Mouse (Mus musculus) liver, embryonic 16.5 days (tissue): ENCODE data around the gene Dlgap1. TPM values are rescaled to one million over a fixed set of nuclear protein-coding genes. Genes with fewer than 3 reads are reported as not detected.

Experiments
- ATAC-seq: fragments of 200-750 bp; cut with Nextera tagmentation; 2 replicates; pipeline ENCODE4 v1.8.0; 2017; ENCODE audit warnings: low read depth, mild to moderate bottlenecking, moderate number of reproducible peaks, moderate library complexity
- H3K27ac ChIP-seq: fragments of 300-500 bp; sonication (generic); 2 replicates; pipeline ENCODE4 v1.5.1; 2014; ENCODE audit warnings: mild to moderate bottlenecking, low read length
- H3K27me3 ChIP-seq: fragments of 300-500 bp; sonication (generic); 2 replicates; pipeline ENCODE4 v1.6.1; 2014; ENCODE audit warnings: low read depth, low read length, mixed read lengths; ENCODE audit not compliant: control insufficient read depth, insufficient read depth
- H3K36me3 ChIP-seq: fragments of 300-500 bp; sonication (generic); 2 replicates; pipeline ENCODE4 v1.6.1; 2014; ENCODE audit warnings: mild to moderate bottlenecking; ENCODE audit not compliant: control insufficient read depth, insufficient read depth
- H3K4me1 ChIP-seq: fragments of 300-500 bp; sonication (generic); 2 replicates; pipeline ENCODE4 v1.6.1; 2014; ENCODE audit warnings: low read depth, low read length, mixed read lengths; ENCODE audit not compliant: control insufficient read depth
- H3K4me2 ChIP-seq: fragments of 300-500 bp; sonication (generic); 2 replicates; pipeline ENCODE4 v1.6.1; 2014; ENCODE audit warnings: low read depth, low read length, mixed read lengths
- H3K4me3 ChIP-seq: fragments of 300-500 bp; sonication (generic); 2 replicates; pipeline ENCODE4 v1.5.1; 2014; ENCODE audit warnings: low read depth, mild to moderate bottlenecking, low read length
- H3K9ac ChIP-seq: fragments of 300-500 bp; sonication (generic); 2 replicates; pipeline ENCODE4 v1.6.1; 2014; ENCODE audit warnings: low read depth, low read length
- H3K9me3 ChIP-seq: fragments of 300-500 bp; sonication (generic); replicated peaks from 2 replicates; pipeline ENCODE4 v1.6.1; 2016; ENCODE audit warnings: low read length; ENCODE audit not compliant: control insufficient read depth
- WGBS: fragments of 180-500 bp; shearing (Covaris S2); extraction: QIAGEN DNeasy Blood & Tissue Kit; methylation state at CpG from one replicate; pipeline ENCODE4 v1.1.7; 2014; ENCODE audit not compliant: insufficient replicate concordance; 5-methylcytosine and 5-hydroxymethylcytosine counted together
- polyA plus RNA-seq: library from polyadenylated mRNA; unstranded; fragments of >200 nt; fragmentation: Nextera tagmentation; extraction: Ambion mirVana; gene quantifications from 2 replicates; pipeline ENCODE4 v1.2.1, GENCODE M21; 2015

Gene Dlgap1
- polyA plus RNA-seq, 1 experiment from 2014 or later, result 0.09 TPM

GRCm38 (mm10) chr17:70828569-70828968, 859.7 kb downstream of the Dlgap1 start:
- H3K9me3 ChIP-seq, result no peaks in the 10 kb centered on the region
- H3K27ac ChIP-seq, result no peak overlapping the region
- WGBS, result 38% methylated on average over 2 of the region's 2 CpGs
- no peak for ATAC-seq
- H3K4me2 ChIP-seq, result no peak overlapping the region
- no peaks in the 10 kb centered on the region for H3K4me1 ChIP-seq
- H3K9ac ChIP-seq, result no peak overlapping the region
- H3K4me3 ChIP-seq, result no peak overlapping the region
- H3K36me3 ChIP-seq, result no peaks in the 10 kb centered on the region
- no peaks in the 10 kb centered on the region for H3K27me3 ChIP-seq

GRCm38 (mm10) chr17:70829217-70829616, 860.3 kb downstream of the Dlgap1 start:
- no peak for ATAC-seq
- peaks cover under 1% of the 10 kb centered on the region; the same call in 1 of the 2 replicates for H3K27me3 ChIP-seq
- no peak overlapping the region for H3K9ac ChIP-seq

GRCm38 (mm10) chr17:70829943-70830715, 861.3 kb downstream of the Dlgap1 start:
- Histone ChIP-seq H3K4me3 (no peak overlapping the region), H3K9me3 (no peaks in the 10 kb centered on the region), H3K36me3 (no peaks in the 10 kb centered on the region), H3K4me2 (no peak overlapping the region), H3K27me3 (peaks cover 6% of the 10 kb centered on the region), H3K9ac (no peak overlapping the region), H3K27ac (no peak overlapping the region), H3K4me1 (no peaks in the 10 kb centered on the region)
- no peak for ATAC-seq
- 70% methylated on average over 23 of the region's 23 CpGs for WGBS

More at GRCm38 (mm10) chr17:70829217-70829616, 860.3 kb downstream of the Dlgap1 start:
- no peaks in the 10 kb centered on the region for H3K36me3 ChIP-seq
- no peak overlapping the region for H3K27ac ChIP-seq
- no peaks in the 10 kb centered on the region for H3K4me1 ChIP-seq
- no peaks in the 10 kb centered on the region for H3K9me3 ChIP-seq
- H3K4me2 ChIP-seq, result no peak overlapping the region
- H3K4me3 ChIP-seq, result no peak overlapping the region
- WGBS, result 63% methylated on average over 6 of the region's 6 CpGs

GRCm38 (mm10) chr17:70831591-70831990, 862.7 kb downstream of the Dlgap1 start:
- H3K4me1 ChIP-seq, result no peaks in the 10 kb centered on the region
- peaks cover 10% of the 10 kb centered on the region for H3K27me3 ChIP-seq
- no peak overlapping the region for H3K4me2 ChIP-seq
- H3K4me3 ChIP-seq, result no peak overlapping the region
- ATAC-seq, result no peak
- H3K9me3 ChIP-seq, result no peaks in the 10 kb centered on the region
- WGBS, result 51% methylated on average over 4 of the region's 4 CpGs
- H3K9ac ChIP-seq, result no peak overlapping the region
- H3K27ac ChIP-seq, result no peak overlapping the region
- H3K36me3 ChIP-seq, result no peaks in the 10 kb centered on the region

- Histone ChIP-seq H3K27ac (no peak overlapping the region), H3K4me1 (no peaks in the 10 kb centered on the region), H3K36me3 (no peaks in the 10 kb centered on the region), H3K4me3 (no peak overlapping the region), H3K9ac (no peak overlapping the region), H3K27me3 (peaks cover 10% of the 10 kb centered on the region), H3K9me3 (no peaks in the 10 kb centered on the region), H3K4me2 (no peak overlapping the region)
- ATAC-seq, result peak; percentile 41; the same call in 1 of the 2 replicates
- 24% methylated on average over 9 of the region's 9 CpGs for WGBS
These were observed 863.7 kb downstream of the Dlgap1 start for GRCm38 (mm10) chr17:70832544-70832943.

GRCm38 (mm10) chr17:70834430-70834965, 865.6 kb downstream of the Dlgap1 start:
- H3K27ac ChIP-seq, result peak overlapping the region; percentile 9; the same call in 1 of the 2 replicates
- under 1% methylated on average over 29 of the region's 29 CpGs for WGBS
- no peaks in the 10 kb centered on the region for H3K36me3 ChIP-seq
- H3K9me3 ChIP-seq, result no peaks in the 10 kb centered on the region
- no peaks in the 10 kb centered on the region for H3K4me1 ChIP-seq
- H3K27me3 ChIP-seq, result peaks cover 10% of the 10 kb centered on the region
- H3K9ac ChIP-seq, result peak overlapping the region; percentile 22; the same call in 1 of the 2 replicates
- peak overlapping the region; percentile 57 for H3K4me2 ChIP-seq
- peak overlapping the region; percentile 52 for H3K4me3 ChIP-seq
- ATAC-seq, result peak; percentile 45; the same call in 1 of the 2 replicates

- no peak for ATAC-seq
- Histone ChIP-seq H3K9me3 (no peaks in the 10 kb centered on the region), H3K4me2 (peak overlapping the region; percentile 57), H3K4me1 (no peaks in the 10 kb centered on the region), H3K27me3 (peaks cover 10% of the 10 kb centered on the region), H3K27ac (no peak overlapping the region), H3K36me3 (no peaks in the 10 kb centered on the region), H3K4me3 (peak overlapping the region; percentile 52), H3K9ac (no peak overlapping the region; the same call in 1 of the 2 replicates)
- 7% methylated on average over 10 of the region's 10 CpGs for WGBS
These were observed 866.4 kb downstream of the Dlgap1 start for GRCm38 (mm10) chr17:70835071-70835790.

- Histone ChIP-seq H3K4me2 (no peak overlapping the region), H3K4me1 (no peaks in the 10 kb centered on the region), H3K27ac (no peak overlapping the region), H3K9me3 (no peaks in the 10 kb centered on the region), H3K36me3 (no peaks in the 10 kb centered on the region), H3K9ac (no peak overlapping the region), H3K4me3 (no peak overlapping the region), H3K27me3 (peaks cover 10% of the 10 kb centered on the region)
- no peak for ATAC-seq
- WGBS, result 70% methylated on average over 7 of the region's 7 CpGs
These were observed 867.9 kb downstream of the Dlgap1 start for GRCm38 (mm10) chr17:70836820-70837219.
